Mouse (Mus musculus) heart, postnatal 0 days (tissue): ENCODE data around the gene Abca6. TPM values are rescaled to one million over a fixed set of nuclear protein-coding genes. Genes with fewer than 3 reads are reported as not detected.

Experiments
- ATAC-seq: fragments of 200-750 bp; cut with Nextera tagmentation; 2 replicates; pipeline ENCODE4 v1.8.0; 2017; ENCODE audit warnings: low read depth, moderate number of reproducible peaks, moderate library complexity; ENCODE audit not compliant: insufficient read depth
- DNase-seq: peaks from one replicate; pipeline ENCODE4 v3.0.0-alpha.2; 2016; ENCODE audit warnings: low spot score
- H3K27ac ChIP-seq: fragments of 300-500 bp; sonication (generic); 2 replicates; pipeline ENCODE4 v1.5.1; 2014; ENCODE audit warnings: low read depth, mild to moderate bottlenecking
- H3K27me3 ChIP-seq: fragments of 300-500 bp; sonication (generic); 2 replicates; pipeline ENCODE4 v1.6.1; 2014; ENCODE audit warnings: low read length, mixed read lengths; ENCODE audit not compliant: control insufficient read depth, insufficient read depth
- H3K36me3 ChIP-seq: fragments of 300-500 bp; sonication (generic); replicated peaks from 2 replicates; pipeline ENCODE4 v1.6.1; 2014; ENCODE audit warnings: low read length, mixed read lengths; ENCODE audit not compliant: control insufficient read depth, insufficient read depth
- H3K4me1 ChIP-seq: fragments of 300-500 bp; sonication (generic); 2 replicates; pipeline ENCODE4 v1.6.1; 2014; ENCODE audit warnings: antibody characterized with exemption; ENCODE audit not compliant: control insufficient read depth, insufficient read depth
- H3K4me2 ChIP-seq: fragments of 300-500 bp; sonication (generic); 2 replicates; pipeline ENCODE4 v1.6.1; 2014; ENCODE audit warnings: low read depth, mild to moderate bottlenecking, low read length, moderate library complexity
- H3K4me3 ChIP-seq: fragments of 300-500 bp; sonication (generic); 2 replicates; pipeline ENCODE4 v1.5.1; 2014; ENCODE audit warnings: low read depth, low read length
- H3K9ac ChIP-seq: fragments of 300-500 bp; sonication (generic); replicated peaks from 2 replicates; pipeline ENCODE4 v1.6.1; 2014; ENCODE audit warnings: low read depth, low read length, mixed read lengths
- H3K9me3 ChIP-seq: fragments of 300-500 bp; sonication (generic); replicated peaks from 2 replicates; pipeline ENCODE4 v1.6.1; 2016; ENCODE audit warnings: low read length; ENCODE audit not compliant: control insufficient read depth
- CTCF ChIP-seq: IDR thresholded peaks from 2 replicates; pipeline ENCODE4 v1.5.1; 2016; ENCODE audit warnings: antibody characterized with exemption, control low read depth, low read depth
- EP300 ChIP-seq: IDR thresholded peaks from 2 replicates; pipeline ENCODE4 v1.6.1; 2016; ENCODE audit warnings: antibody characterized with exemption, low read depth
- WGBS: fragments of 180-500 bp; shearing (Covaris S2); extraction: QIAGEN DNeasy Blood & Tissue Kit; methylation state at CpG from one replicate; pipeline ENCODE4 v1.1.7; 2014; 5-methylcytosine and 5-hydroxymethylcytosine counted together
- polyA plus RNA-seq: library from polyadenylated mRNA; unstranded; fragments of >200 nt; fragmentation: Nextera tagmentation; extraction: Ambion mirVana; gene quantifications from 2 replicates; pipeline ENCODE4 v1.2.1, GENCODE M21; 2015
- total RNA-seq: library from RNA; depleted of rRNA; stranded (reverse); fragments of >200 nt; gene quantifications from 2 replicates; pipeline ENCODE4 v1.2.3, GENCODE M21; 2014; ENCODE audit warnings: low replicate concordance

The Abca6 gene
- total and polyA plus RNA-seq, 2 experiments from 2014 or later: 2.3 to 3.8 TPM

GRCm38 (mm10) chr11:110244730-110245129, 6.8 kb downstream of the Abca6 start:
- H3K9ac ChIP-seq: no peak overlapping the region
- no peaks in the 10 kb centered on the region for H3K4me1 ChIP-seq
- no peak overlapping the region for H3K4me2 ChIP-seq
- DNase-seq: no peak
- no peak overlapping the region for H3K4me3 ChIP-seq
- H3K27me3 ChIP-seq: no peaks in the 10 kb centered on the region
- ATAC-seq: no peak
- H3K27ac ChIP-seq: no peak overlapping the region
- WGBS: 74% methylated on average over 10 of the region's 10 CpGs
- H3K36me3 ChIP-seq: no peaks in the 10 kb centered on the region
- H3K9me3 ChIP-seq: peaks cover 7% of the 10 kb centered on the region; the same call in 1 of the 2 replicates
- TF ChIP-seq EP300 (no peak), CTCF (no peak)

DNA sequence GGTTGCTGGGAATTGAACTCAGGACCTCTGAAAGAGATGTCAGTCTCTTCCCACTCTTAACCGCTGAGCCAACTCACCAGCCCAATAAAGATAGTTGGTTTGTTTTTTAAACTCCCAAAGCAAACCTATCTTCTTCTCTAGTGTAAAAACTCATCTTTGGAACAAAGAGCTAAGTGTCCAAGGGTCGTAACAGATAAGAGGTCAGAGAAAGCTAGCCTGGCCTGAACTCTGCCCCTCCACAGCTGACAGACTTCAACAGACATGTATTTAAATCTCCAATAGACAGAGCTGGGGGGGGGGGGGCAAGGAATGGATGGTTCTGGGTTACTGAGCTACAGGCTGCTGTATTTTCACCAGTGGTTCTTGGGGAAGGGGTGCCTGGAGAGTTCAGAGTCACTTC, 14.1 kb downstream of the Abca6 start:
- no peak overlapping the region for H3K9ac ChIP-seq
- no peak overlapping the region for H3K4me2 ChIP-seq
- no peak overlapping the region for H3K4me3 ChIP-seq
- no peaks in the 10 kb centered on the region for H3K27me3 ChIP-seq
- DNase-seq (no peak), ATAC-seq (no peak)
- H3K27ac ChIP-seq: no peak overlapping the region
- no peak for TF ChIP-seq EP300
- no peak for TF ChIP-seq CTCF
- H3K4me1 ChIP-seq: no peaks in the 10 kb centered on the region
- no peaks in the 10 kb centered on the region for H3K36me3 ChIP-seq
- WGBS: 75% methylated on average over 2 of the region's 2 CpGs
- H3K9me3 ChIP-seq: peaks cover 10% of the 10 kb centered on the region; the same call in 1 of the 2 replicates

GRCm38 (mm10) chr11:110232975-110233374, 18.6 kb downstream of the Abca6 start:
- H3K27me3 ChIP-seq: no peaks in the 10 kb centered on the region
- no peaks in the 10 kb centered on the region for H3K4me1 ChIP-seq
- H3K9me3 ChIP-seq: no peaks in the 10 kb centered on the region
- DNase-seq: no peak
- ATAC-seq: no peak
- no peak overlapping the region for H3K4me3 ChIP-seq
- no peak overlapping the region for H3K4me2 ChIP-seq
- H3K36me3 ChIP-seq: no peaks in the 10 kb centered on the region
- TF ChIP-seq EP300 (no peak), CTCF (no peak)
- H3K27ac ChIP-seq: no peak overlapping the region
- H3K9ac ChIP-seq: no peak overlapping the region

DNA sequence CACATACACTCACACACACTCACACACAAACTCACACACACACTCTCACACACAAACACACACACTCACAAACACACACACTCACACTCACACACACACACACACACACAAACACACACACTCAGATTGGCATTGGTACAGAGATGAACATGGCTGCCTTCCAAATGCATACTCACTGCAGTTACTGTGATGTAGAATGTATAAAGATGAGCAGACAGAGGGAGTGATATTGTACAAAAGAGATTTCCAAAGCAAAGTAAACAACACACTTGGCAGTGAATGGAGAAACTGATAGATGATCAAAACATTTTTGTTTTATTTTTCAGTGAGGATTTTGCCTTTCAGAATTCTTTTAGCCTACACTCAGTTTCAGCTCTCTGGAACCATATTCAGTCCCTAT, 34.5 kb downstream of the Abca6 start:
- Histone ChIP-seq H3K27me3 (no peaks in the 10 kb centered on the region), H3K9ac (no peak overlapping the region), H3K4me2 (no peak overlapping the region), H3K4me3 (no peak overlapping the region), H3K36me3 (no peaks in the 10 kb centered on the region), H3K27ac (no peak overlapping the region), H3K9me3 (no peaks in the 10 kb centered on the region), H3K4me1 (no peaks in the 10 kb centered on the region)
- TF ChIP-seq EP300 (no peak), CTCF (no peak)
- DNase-seq (no peak), ATAC-seq (no peak)

- no peak for TF ChIP-seq CTCF
- TF ChIP-seq EP300: no peak
- Histone ChIP-seq H3K4me1 (no peaks in the 10 kb centered on the region), H3K9ac (no peak overlapping the region), H3K4me3 (no peak overlapping the region), H3K36me3 (no peaks in the 10 kb centered on the region), H3K4me2 (no peak overlapping the region), H3K27ac (no peak overlapping the region), H3K9me3 (no peaks in the 10 kb centered on the region), H3K27me3 (no peaks in the 10 kb centered on the region)
- DNase-seq: no peak
- ATAC-seq: no peak
- WGBS: 75% methylated on average over 5 of the region's 5 CpGs
These were observed 47.6 kb downstream of the Abca6 start for GRCm38 (mm10) chr11:110203930-110204329.

DNA sequence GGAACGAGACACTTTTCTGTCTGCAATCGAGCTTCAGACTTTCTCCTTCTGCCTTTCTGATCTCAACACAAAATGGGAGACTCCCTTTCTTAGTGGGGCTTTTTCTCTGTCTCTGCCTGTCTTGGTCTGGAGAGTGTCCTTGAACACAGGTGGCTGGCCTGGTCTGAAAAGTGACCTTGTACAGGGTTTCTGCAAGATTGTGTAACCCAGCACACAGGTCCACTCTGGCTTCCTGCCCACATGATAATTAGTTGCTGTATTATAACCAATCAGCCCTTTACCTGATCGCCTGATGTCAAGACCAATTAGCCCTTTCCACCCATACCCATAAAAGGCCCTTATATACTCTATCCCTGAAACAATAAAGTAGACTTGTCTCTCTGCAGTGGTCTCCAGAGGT, 52.7 kb downstream of the Abca6 start:
- H3K27ac ChIP-seq: no peak overlapping the region
- DNase-seq: no peak
- H3K27me3 ChIP-seq: no peaks in the 10 kb centered on the region
- WGBS: 79% methylated on average over 3 of the region's 3 CpGs
- no peaks in the 10 kb centered on the region for H3K4me1 ChIP-seq
- no peaks in the 10 kb centered on the region for H3K36me3 ChIP-seq
- ATAC-seq: no peak
- no peak overlapping the region for H3K4me3 ChIP-seq
- no peak overlapping the region for H3K9ac ChIP-seq
- no peaks in the 10 kb centered on the region for H3K9me3 ChIP-seq
- TF ChIP-seq CTCF (no peak), EP300 (no peak)
- no peak overlapping the region for H3K4me2 ChIP-seq
